Mouse (Mus musculus) gastrocnemius, adult 18-20 months (tissue): ENCODE measurements around the gene Myl9. TPM values are rescaled to one million over a fixed set of nuclear protein-coding genes. Genes with fewer than 3 reads are reported as not detected.
"Not testable (repeated sequence)": the region's sequence is repeated elsewhere in the genome, so short reads cannot be mapped to it uniquely, and the experiment has no call there.

ENCODE experiments used
- DNase-seq: peaks from one replicate; pipeline ENCODE4 v3.0.0; 2021; ENCODE audit warnings: low spot score
- total RNA-seq, 2 experiments: library from RNA; stranded (reverse); gene quantifications; 2 replicates each; pipeline ENCODE4 v1.2.3; 2021

The Myl9 gene
- total RNA-seq, 2 experiments from 2014 or later, result 47.9 to 60.8 TPM

- DNase-seq, result no peak
These were observed 8.1 kb downstream of the Myl9 start for GRCm38 (mm10) chr2:156783349-156783728.

- no peak for DNase-seq
These were observed 8.9 kb downstream of the Myl9 start for GRCm38 (mm10) chr2:156784016-156784585.

DNA sequence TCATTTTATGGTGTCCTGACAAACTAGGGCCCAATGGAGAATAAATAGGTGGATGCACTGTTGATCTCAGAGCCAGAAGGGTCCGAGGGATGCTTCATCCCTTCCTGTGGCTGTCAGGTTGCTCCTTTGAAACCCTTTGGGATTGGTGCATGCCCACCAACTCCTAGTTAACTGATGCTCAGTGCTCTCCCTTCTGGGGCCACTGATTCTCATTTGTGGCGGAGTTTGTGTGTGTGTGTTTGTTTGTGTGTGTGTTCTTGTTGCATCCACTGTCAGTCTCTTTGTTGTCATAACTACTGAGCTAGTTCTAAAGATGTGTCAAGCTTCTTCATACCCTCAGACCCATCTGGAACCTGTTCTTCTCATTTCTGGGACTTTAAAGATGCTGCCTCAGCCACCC lies 9.7 kb downstream of the Myl9 start:
- no peak for DNase-seq

DNA sequence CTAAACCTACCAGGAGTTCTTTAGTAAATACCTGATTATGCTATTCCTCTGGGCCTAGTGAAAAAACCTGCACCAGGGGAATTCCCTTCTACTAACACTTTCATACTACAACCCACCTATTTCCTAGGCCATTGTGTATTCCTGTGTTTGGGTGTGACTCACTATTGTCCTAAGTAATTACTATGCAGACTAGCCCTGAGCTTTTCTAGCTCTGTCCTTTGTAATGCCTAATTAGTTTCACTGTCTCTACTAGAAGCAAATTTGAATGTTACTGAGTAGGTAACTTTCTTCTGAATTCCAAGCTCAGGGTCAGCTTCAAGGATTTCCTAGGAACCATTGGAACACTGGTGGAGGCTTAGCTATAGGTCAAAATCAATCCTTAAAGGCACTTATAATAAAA lies 11.1 kb downstream of the Myl9 start:
- not testable (repeated sequence) for DNase-seq

GRCm38 (mm10) chr2:156787090-156787775 lies 12.0 kb downstream of the Myl9 start:
- no peak for DNase-seq

GRCm38 (mm10) chr2:156787776-156788105 lies 12.5 kb downstream of the Myl9 start:
- DNase-seq, result no peak

- DNase-seq, result no peak
These were observed 13.6 kb downstream of the Myl9 start for GRCm38 (mm10) chr2:156788836-156789235.

GRCm38 (mm10) chr2:156798516-156798915 lies 23.3 kb downstream of the Myl9 start:
- no peak for DNase-seq

DNA sequence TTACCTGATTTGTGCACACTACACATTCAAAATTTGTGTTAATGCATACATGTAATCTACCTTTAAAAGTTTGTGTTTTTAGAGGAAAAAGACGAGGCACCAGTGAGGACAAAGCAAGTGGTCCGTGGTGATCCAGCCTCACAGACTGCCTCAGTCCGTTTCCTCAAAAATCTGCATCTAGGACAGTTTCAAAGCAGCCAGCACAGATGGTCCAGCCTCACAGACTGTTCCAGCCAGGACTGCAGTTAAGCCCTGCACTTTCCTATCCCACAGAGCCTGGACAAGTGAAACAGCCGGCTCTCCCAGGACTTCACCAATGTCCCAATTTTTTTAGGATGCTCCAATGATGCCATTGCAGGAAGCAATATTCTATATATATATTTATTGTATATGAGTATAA lies 25.8 kb downstream of the Myl9 start:
- DNase-seq, result no peak

GRCm38 (mm10) chr2:156802116-156802515 lies 26.9 kb downstream of the Myl9 start:
- DNase-seq, result not testable (repeated sequence)

- no peak for DNase-seq
These were observed 28.6 kb downstream of the Myl9 start for GRCm38 (mm10) chr2:156803698-156804372.

- DNase-seq, result no peak
These were observed 29.4 kb downstream of the Myl9 start for GRCm38 (mm10) chr2:156804589-156804988.

DNA sequence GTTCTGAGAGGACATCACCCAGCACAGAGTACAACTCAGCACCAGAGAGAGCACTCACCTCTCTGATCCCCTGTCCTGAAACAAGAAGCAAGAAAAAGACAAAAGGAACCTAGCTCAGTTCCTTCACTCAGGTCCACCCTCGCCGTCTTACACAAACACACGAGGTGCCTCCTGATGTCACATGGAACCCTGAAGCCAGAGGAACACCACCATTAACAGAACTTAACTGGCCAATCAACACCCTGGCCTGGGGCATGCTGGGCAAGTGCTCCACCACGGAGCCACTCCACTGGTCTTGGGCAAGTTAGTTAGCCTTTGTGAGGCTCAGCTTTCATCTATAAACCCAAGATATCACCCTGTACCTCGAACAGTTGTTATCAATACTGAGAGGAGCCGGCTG lies 31.7 kb downstream of the Myl9 start:
- no peak for DNase-seq

DNA sequence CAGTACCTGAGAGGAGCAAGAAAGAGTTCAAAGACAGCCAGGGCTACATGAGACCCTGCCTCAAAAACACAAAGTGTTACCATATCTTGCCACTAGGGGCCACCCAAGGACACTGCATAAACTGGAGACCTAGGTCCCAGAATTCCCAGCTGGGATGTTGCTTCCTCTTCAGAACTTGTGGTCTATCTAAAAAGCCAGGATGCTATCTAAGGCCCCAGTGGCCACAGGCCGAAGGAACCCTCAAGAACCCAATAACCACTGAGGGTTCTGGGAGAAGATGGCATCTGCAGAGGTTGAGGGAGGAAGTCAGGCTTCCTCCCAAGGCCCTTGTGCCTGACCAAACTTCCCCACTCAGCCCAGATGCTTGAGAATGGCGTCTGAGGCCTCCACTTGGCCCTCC lies 34.4 kb downstream of the Myl9 start:
- DNase-seq, result peak; percentile 61

GRCm38 (mm10) chr2:156810716-156811115 lies 35.5 kb downstream of the Myl9 start:
- DNase-seq, result no peak

DNA sequence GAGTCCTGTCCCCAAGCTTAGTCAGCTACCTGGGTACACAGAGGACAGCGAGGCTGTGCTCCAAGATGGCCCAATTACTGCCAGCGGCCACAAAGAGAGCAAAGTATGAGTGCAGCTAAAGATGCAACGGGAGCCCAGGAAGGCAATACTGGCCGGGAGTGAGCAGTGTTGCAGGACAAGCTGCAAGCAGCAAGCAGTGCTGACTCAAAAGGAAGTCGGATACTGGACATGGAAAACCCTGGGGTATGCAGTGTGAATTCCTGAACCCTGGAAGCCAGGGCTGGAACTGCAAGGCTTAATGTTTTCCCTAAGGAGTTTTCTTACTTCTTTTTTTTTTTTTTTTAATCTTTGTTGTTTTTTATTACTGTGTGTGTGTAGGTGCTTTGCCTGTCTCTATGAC lies 36.3 kb downstream of the Myl9 start:
- DNase-seq, result no peak

GRCm38 (mm10) chr2:156814344-156814801 lies 39.2 kb downstream of the Myl9 start:
- DNase-seq, result no peak

GRCm38 (mm10) chr2:156814893-156815292 lies 39.7 kb downstream of the Myl9 start:
- no peak for DNase-seq

DNA sequence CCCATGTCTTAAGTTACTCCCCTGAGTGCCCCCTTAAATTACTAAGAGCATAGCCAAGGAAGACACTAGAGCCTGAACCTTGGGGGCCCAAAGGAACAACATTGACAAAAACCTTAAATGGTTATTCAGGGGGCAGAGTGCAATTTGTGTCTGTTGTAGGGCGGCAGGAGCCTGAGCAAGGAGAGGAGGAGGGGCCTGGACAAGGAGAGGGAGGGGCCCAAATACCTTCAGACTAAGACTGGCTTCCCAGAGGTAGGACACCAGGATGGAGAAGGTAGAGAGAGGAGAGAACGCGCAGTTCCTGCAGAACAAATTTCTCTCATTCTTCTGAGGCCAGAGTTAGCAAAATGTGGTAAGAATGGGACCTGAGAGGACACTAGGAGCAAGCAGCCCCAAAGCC lies 40.2 kb downstream of the Myl9 start:
- no peak for DNase-seq

DNA sequence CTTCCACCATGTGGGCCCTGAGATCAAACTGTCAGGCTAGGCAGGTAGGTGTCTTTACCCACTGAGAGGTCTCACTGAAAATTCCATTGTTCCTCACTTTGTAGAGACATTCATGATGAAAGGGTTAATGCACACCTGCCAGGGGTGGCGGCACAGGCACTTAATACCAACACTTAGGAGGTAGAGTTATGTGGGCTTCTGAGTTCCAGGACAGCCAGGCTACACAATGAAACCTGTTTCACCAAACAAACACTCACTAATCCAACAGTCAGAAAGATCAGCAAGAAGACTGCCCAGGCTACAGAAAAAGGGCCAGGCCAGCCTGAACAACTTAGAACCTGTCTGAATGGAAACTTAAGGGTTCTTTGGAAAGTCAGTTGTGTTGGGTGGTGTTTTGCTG lies 40.9 kb downstream of the Myl9 start:
- no peak for DNase-seq

DNA sequence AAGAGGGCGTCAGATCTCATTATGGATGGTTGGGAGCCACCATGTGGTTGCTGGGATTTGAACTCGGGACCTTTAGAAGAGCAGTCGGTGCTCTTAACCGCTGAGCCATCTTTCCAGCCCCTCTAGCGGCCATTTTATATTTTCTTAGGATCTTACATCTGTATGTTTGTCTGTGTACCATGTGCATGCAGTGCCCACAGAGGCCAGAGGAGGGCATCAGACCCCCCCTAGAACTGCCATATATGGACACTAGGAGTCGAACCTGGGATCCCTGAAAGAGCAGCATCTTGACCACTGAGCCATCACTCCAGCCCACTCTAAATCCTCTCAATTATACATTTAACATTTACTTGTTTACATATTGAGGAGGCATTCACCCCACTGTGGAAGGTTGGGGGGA lies 49.9 kb downstream of the Myl9 start:
- not testable (repeated sequence) for DNase-seq
